Mouse (Mus musculus) liver, postnatal 0 days (tissue): Measurements from ENCODE around the gene Hspbp1.

Experiments
- CTCF ChIP-seq: sonication (generic); IDR thresholded peaks from 2 replicates; pipeline ENCODE4 v1.5.1; 2016; ENCODE audit warnings: antibody characterized with exemption, low read depth
- EP300 ChIP-seq: IDR thresholded peaks from 2 replicates; pipeline ENCODE4 v1.6.1; 2016; ENCODE audit warnings: antibody characterized with exemption, low read depth, mild to moderate bottlenecking

- no peak for TF ChIP-seq EP300
- TF ChIP-seq CTCF, result no peak
These were observed 27.2 kb downstream of the Hspbp1 start for GRCm38 (mm10) chr7:4657521-4658127.
